Mouse (Mus musculus): ENCODE results near the gene Tmem176a.

DNA sequence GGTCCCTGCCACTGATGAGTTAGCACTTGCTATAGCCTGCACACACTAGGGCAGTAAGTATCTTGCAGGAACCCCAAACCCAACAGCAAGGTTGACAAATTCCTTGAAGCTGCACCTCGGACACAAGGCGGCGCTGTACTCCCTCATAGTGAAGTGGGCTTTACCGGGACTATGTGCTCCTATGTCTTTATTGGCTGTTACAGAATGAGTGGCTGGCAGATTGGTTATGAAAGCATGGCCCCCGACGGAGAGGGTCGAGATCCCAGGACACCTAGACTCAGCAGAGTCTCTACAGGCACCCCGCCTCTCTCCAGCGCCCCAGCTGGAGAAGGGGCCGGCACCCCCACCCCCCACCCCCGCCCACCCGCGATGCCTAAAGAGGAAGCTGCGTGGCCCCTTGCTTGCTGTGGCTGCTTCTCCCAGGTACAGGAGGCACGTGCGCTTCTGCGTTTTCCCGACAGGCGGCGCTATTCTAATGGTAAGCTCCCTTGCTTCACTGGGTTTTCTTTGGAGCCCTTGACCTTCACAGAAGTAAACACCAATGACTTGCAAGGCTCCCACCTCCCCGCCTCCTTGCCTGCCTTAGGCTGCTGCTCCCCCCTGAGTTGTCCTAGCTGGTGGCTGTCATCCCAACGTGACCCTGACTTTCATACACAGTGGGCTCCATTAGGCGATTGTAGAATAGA, 19.6 kb downstream of the Tmem176a start:
- TF ChIP-seq POLR2A (IDR thresholded peaks at IDR 0.05; ENCODE audit: extremely low read depth, insufficient read depth, low read length) (no peak), CTCF (IDR thresholded peaks at IDR 0.05; ENCODE audit: low read depth, low read length) (peak; percentile 73)
